Mouse (Mus musculus) forebrain, postnatal 0 days (tissue): ENCODE results near the gene Fermt2. TPM values are rescaled to one million over a fixed set of nuclear protein-coding genes. Genes with fewer than 3 reads are reported as not detected.

Experiments
- ATAC-seq: fragments of 200-750 bp; cut with Nextera tagmentation; 2 replicates; pipeline ENCODE4 v1.8.0; 2017; ENCODE audit warnings: mild to moderate bottlenecking, moderate library complexity
- DNase-seq: peaks from one replicate; pipeline ENCODE4 v3.0.0-alpha.2; 2015
- H3K27ac ChIP-seq: fragments of 300-500 bp; sonication (generic); 2 replicates; pipeline ENCODE4 v1.5.1; 2014; ENCODE audit warnings: low read depth, mild to moderate bottlenecking, antibody characterized with exemption, low read length, moderate library complexity, mixed read lengths
- H3K27me3 ChIP-seq: fragments of 300-500 bp; sonication (generic); 2 replicates; pipeline ENCODE4 v1.6.1; 2014; ENCODE audit warnings: mild to moderate bottlenecking, low read length, mixed read lengths; ENCODE audit not compliant: insufficient read depth
- H3K36me3 ChIP-seq: fragments of 300-500 bp; sonication (generic); 2 replicates; pipeline ENCODE4 v1.6.1; 2014; ENCODE audit warnings: mild to moderate bottlenecking, moderate library complexity; ENCODE audit not compliant: insufficient read depth
- H3K4me1 ChIP-seq: fragments of 300-500 bp; sonication (generic); 2 replicates; pipeline ENCODE4 v1.6.1; 2014; ENCODE audit warnings: antibody characterized with exemption; ENCODE audit not compliant: insufficient read depth
- H3K4me2 ChIP-seq: fragments of 300-500 bp; sonication (generic); 2 replicates; pipeline ENCODE4 v1.6.1; 2014; ENCODE audit warnings: low read depth, mild to moderate bottlenecking, moderate library complexity
- H3K4me3 ChIP-seq: fragments of 300-500 bp; sonication (generic); 2 replicates; pipeline ENCODE4 v1.5.1; 2014; ENCODE audit warnings: low read depth, low read length, mixed read lengths
- H3K9ac ChIP-seq: fragments of 300-500 bp; sonication (generic); 2 replicates; pipeline ENCODE4 v1.6.1; 2014; ENCODE audit warnings: mild to moderate bottlenecking
- H3K9me3 ChIP-seq: fragments of 300-500 bp; sonication (generic); 2 replicates; pipeline ENCODE4 v1.6.1; 2016; ENCODE audit warnings: low read length
- CTCF ChIP-seq: sonication (generic); IDR thresholded peaks from 2 replicates; pipeline ENCODE4 v1.5.1; 2016; ENCODE audit warnings: antibody characterized with exemption, control low read depth, low read depth
- WGBS: fragments of 180-500 bp; shearing (Covaris S2); extraction: QIAGEN DNeasy Blood & Tissue Kit; methylation state at CpG from one replicate; pipeline ENCODE4 v1.1.7; 2014; 5-methylcytosine and 5-hydroxymethylcytosine counted together
- polyA plus RNA-seq: library from polyadenylated mRNA; unstranded; fragments of >200 nt; fragmentation: Nextera tagmentation; extraction: Ambion mirVana; gene quantifications from 2 replicates; pipeline ENCODE4 v1.2.1, GENCODE M21; 2015
- total RNA-seq: library from RNA; depleted of rRNA; stranded (reverse); fragments of >200 nt; gene quantifications from 2 replicates; pipeline ENCODE4 v1.2.3, GENCODE M21; 2014

The Fermt2 gene
- total and polyA plus RNA-seq, 2 experiments from 2014 or later, result 29.5 to 61.5 TPM

DNA sequence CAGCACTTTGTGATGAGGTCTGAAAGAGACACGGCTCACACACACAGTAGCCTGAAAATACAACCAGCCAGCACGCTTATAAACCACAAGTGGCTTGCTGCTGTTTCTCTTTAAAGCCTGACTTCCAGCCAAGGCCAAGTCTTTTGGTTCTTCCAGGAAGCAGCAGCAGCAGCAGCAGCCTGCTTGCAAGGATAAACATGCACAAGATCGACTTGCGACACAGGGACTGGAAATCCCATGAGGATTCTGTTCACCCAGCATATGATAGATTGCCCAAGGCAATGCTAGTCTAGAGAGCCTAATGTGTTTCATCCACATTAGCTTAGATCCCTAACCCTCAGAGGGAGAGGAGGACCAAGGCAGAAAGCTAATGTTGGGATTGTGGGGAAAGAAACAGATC is 22.0 kb downstream of the Fermt2 start:
- Histone ChIP-seq H3K4me1 (no peaks in the 10 kb centered on the region), H3K27me3 (no peaks in the 10 kb centered on the region), H3K9ac (no peak overlapping the region), H3K4me3 (no peak overlapping the region), H3K9me3 (no peaks in the 10 kb centered on the region), H3K4me2 (no peak overlapping the region), H3K27ac (no peak overlapping the region), H3K36me3 (peaks cover 7% of the 10 kb centered on the region; the same call in 1 of the 2 replicates)
- ATAC-seq (no peak), DNase-seq (peak; percentile 6)
- 34% methylated on average over 4 of the region's 4 CpGs for WGBS
- TF ChIP-seq CTCF, result no peak

DNA sequence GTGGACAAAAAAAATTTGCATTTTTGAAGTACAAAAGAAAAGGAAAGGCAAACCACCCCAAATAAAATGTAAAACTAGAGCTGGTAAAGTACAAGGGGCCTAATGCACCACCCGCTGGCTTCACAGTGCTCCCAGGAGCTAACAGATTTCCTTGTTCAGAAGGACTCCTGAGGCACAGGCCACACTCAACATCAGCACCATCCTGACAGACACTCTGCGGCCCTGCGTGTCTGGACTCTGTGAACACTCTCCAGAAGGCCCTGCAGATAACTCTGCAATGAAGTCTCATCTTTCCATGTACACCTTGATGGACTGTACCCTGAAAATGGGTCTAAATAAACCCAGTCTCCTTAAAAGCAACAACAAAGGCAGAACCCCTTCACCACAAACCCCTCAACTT is 22.5 kb downstream of the Fermt2 start:
- no peak for TF ChIP-seq CTCF
- Histone ChIP-seq H3K9ac (no peak overlapping the region), H3K4me1 (no peaks in the 10 kb centered on the region), H3K9me3 (no peaks in the 10 kb centered on the region), H3K4me2 (no peak overlapping the region), H3K36me3 (peaks cover 7% of the 10 kb centered on the region; the same call in 1 of the 2 replicates), H3K27ac (no peak overlapping the region), H3K27me3 (no peaks in the 10 kb centered on the region), H3K4me3 (no peak overlapping the region)
- DNase-seq (no peak), ATAC-seq (no peak)
- WGBS, result 56% methylated on average over 3 of the region's 3 CpGs

DNA sequence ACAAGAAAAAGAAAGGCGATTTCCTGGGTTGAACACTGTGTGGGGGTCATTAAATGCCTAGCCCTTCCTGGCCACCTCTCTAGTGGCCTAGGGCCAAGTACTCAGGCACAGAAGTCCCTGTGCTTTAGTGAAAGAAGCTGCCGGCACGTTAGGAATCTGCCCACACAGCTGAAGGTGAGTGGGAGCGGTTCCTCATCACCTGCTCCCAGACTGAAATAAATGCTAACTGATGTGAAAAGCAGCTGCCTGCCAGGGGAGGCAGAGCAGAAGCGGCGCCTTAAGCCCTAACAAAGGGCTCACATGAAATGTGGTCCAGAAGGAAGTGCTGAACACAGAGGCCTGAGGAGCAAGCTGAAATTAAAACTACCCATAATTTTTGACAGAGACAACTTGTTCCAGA is 22.9 kb downstream of the Fermt2 start:
- DNase-seq (peak; percentile 14), ATAC-seq (0 out of 2 replicates have a peak, but pooled peaks have one; percentile 29)
- Histone ChIP-seq H3K27ac (peak overlapping the region; percentile 21; the same call in 1 of the 2 replicates), H3K27me3 (no peaks in the 10 kb centered on the region), H3K4me2 (no peak overlapping the region), H3K9ac (no peak overlapping the region), H3K36me3 (peaks cover 7% of the 10 kb centered on the region; the same call in 1 of the 2 replicates), H3K4me1 (no peaks in the 10 kb centered on the region), H3K9me3 (no peaks in the 10 kb centered on the region), H3K4me3 (no peak overlapping the region)
- WGBS, result 15% methylated on average over 6 of the region's 6 CpGs
- no peak for TF ChIP-seq CTCF

- WGBS, result 95% methylated on average over 4 of the region's 4 CpGs
- TF ChIP-seq CTCF, result no peak
- H3K36me3 ChIP-seq, result peaks cover 7% of the 10 kb centered on the region; the same call in 1 of the 2 replicates
Observed at GRCm38 (mm10) chr14:45506165-45506564, 23.8 kb downstream of the Fermt2 start.

DNA sequence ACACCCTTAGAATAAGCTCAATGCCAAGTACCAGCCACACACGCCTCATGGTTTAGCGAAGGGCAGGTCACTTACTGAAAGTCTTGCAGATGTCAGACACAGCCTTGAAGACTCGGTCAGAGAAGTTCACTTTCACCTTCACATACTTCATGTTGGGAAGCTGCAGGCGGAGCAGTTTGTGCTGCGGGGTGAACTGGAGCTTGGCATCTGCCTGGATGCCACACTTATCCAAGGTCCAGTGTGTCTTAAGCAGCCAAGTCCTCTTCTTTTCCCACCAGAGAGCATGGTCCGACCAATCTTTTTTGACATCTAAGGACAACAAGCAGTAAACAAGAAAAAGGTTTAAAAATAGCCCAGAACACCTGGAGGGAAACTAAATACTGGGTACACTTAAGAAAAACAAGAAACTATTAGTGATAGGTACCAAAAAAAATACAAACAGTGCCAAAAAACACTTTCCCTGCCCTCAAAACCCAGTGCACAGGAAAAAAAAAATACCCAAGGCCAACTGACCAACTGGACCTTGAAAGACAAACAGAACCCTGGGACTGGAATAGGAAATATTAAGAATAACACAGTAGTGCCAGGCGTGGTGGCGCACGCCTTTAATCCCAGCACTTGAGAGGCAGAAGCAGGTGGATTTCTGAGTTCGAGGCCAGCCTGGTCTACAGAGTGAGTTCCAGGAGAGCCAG is 25.4 kb downstream of the Fermt2 start:
- 91% methylated on average over 10 of the region's 10 CpGs for WGBS
- no peak for TF ChIP-seq CTCF

More at GRCm38 (mm10) chr14:45506165-45506564, 23.8 kb downstream of the Fermt2 start:
- no peak overlapping the region for H3K9ac ChIP-seq
- H3K4me1 ChIP-seq, result no peaks in the 10 kb centered on the region
- no peak overlapping the region for H3K4me3 ChIP-seq
- no peak overlapping the region for H3K27ac ChIP-seq
- no peak for ATAC-seq
- DNase-seq, result no peak
- H3K9me3 ChIP-seq, result no peaks in the 10 kb centered on the region
- H3K27me3 ChIP-seq, result no peaks in the 10 kb centered on the region
- H3K4me2 ChIP-seq, result no peak overlapping the region

GRCm38 (mm10) chr14:45503934-45504333 is 26.0 kb downstream of the Fermt2 start:
- no peak overlapping the region for H3K4me2 ChIP-seq
- H3K36me3 ChIP-seq, result peaks cover 7% of the 10 kb centered on the region; the same call in 1 of the 2 replicates
- 59% methylated on average over 3 of the region's 3 CpGs for WGBS
- no peaks in the 10 kb centered on the region for H3K4me1 ChIP-seq
- TF ChIP-seq CTCF, result no peak
- H3K4me3 ChIP-seq, result no peak overlapping the region
- ATAC-seq, result no peak
- H3K27ac ChIP-seq, result no peak overlapping the region
- no peaks in the 10 kb centered on the region for H3K9me3 ChIP-seq
- DNase-seq, result no peak
- no peaks in the 10 kb centered on the region for H3K27me3 ChIP-seq
- no peak overlapping the region for H3K9ac ChIP-seq

More for the DNA sequence above, 25.4 kb downstream of the Fermt2 start:
- Histone ChIP-seq H3K9me3 (no peaks in the 10 kb centered on the region), H3K36me3 (peaks cover 7% of the 10 kb centered on the region; the same call in 1 of the 2 replicates), H3K4me1 (no peaks in the 10 kb centered on the region), H3K9ac (no peak overlapping the region), H3K27me3 (no peaks in the 10 kb centered on the region), H3K4me2 (no peak overlapping the region), H3K27ac (no peak overlapping the region), H3K4me3 (no peak overlapping the region)
- DNase-seq, result no peak
- no peak for ATAC-seq

DNA sequence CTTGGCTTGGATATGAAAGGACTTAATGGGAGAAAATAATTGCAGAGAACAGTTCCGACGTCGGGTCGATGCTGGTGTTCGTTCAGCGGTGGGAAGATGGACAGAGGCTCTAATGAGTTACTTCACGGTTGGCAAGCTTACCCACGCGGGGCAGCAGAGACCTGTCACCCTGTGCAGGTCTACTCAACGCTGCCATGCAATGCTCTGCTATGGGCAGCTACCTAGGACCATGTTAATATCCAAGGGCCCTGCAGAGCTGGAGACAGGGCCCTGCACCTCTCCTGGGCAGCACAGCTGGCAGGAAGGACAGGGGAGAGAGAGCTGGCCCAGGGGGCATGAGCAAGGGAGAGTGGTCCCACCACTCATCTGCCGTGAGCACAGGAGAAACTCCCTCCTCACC is 29.9 kb downstream of the Fermt2 start:
- no peak for DNase-seq
- peaks cover 7% of the 10 kb centered on the region; the same call in 1 of the 2 replicates for H3K36me3 ChIP-seq
- ATAC-seq, result no peak
- no peaks in the 10 kb centered on the region for H3K27me3 ChIP-seq
- H3K4me3 ChIP-seq, result no peak overlapping the region
- H3K4me1 ChIP-seq, result no peaks in the 10 kb centered on the region
- no peak for TF ChIP-seq CTCF
- H3K9me3 ChIP-seq, result no peaks in the 10 kb centered on the region
- H3K9ac ChIP-seq, result no peak overlapping the region
- 56% methylated on average over 11 of the region's 11 CpGs for WGBS
- no peak overlapping the region for H3K27ac ChIP-seq
- H3K4me2 ChIP-seq, result no peak overlapping the region
